Mouse (Mus musculus) testis, adult 2 months (tissue): Measurements from ENCODE around the gene Cdon.

Experiments used
- CTCF ChIP-seq: fragments of 200-500 bp; IDR thresholded peaks from 2 replicates; pipeline ENCODE4 v1.5.1; 2012; ENCODE audit warnings: low read depth, mild to moderate bottlenecking, inconsistent platforms, low read length, moderate library complexity; ENCODE audit not compliant: control insufficient read depth, insufficient read depth, insufficient replicate concordance
- POLR2A ChIP-seq: fragments of 200-500 bp; IDR thresholded peaks from 2 replicates; pipeline ENCODE4 v1.6.1; 2012; ENCODE audit warnings: low read depth, mild to moderate bottlenecking, inconsistent platforms, low read length, moderate library complexity; ENCODE audit not compliant: control insufficient read depth

GRCm38 (mm10) chr9:35431396-35431795, 10.5 kb downstream of the Cdon start:
- TF ChIP-seq POLR2A, result no peak
- TF ChIP-seq CTCF, result no peak
